Mouse (Mus musculus) forebrain, embryonic 11.5 days (tissue): Measurements from ENCODE around the gene Lsr. TPM values are rescaled to one million over a fixed set of nuclear protein-coding genes. Genes with fewer than 3 reads are reported as not detected.

Experiments
- ATAC-seq: fragments of 200-750 bp; cut with Nextera tagmentation; replicated peaks from 2 replicates; pipeline ENCODE4 v1.8.0; 2017; ENCODE audit warnings: moderate TSS enrichment; ENCODE audit not compliant: low FRiP score
- DNase-seq: peaks from one replicate; pipeline ENCODE4 v3.0.0-alpha.2; 2017; ENCODE audit warnings: low spot score
- H3K27ac ChIP-seq: fragments of 300-500 bp; sonication (generic); 2 replicates; pipeline ENCODE4 v1.5.1; 2014; ENCODE audit warnings: low read depth, low read length
- H3K27me3 ChIP-seq: fragments of 300-500 bp; sonication (generic); 2 replicates; pipeline ENCODE4 v1.6.1; 2014; ENCODE audit warnings: mild to moderate bottlenecking, low read length, mixed read lengths; ENCODE audit not compliant: control insufficient read depth, insufficient read depth
- H3K36me3 ChIP-seq: fragments of 300-500 bp; sonication (generic); 2 replicates; pipeline ENCODE4 v1.6.1; 2014; ENCODE audit warnings: mild to moderate bottlenecking, low read length, moderate library complexity, mixed read lengths; ENCODE audit not compliant: control insufficient read depth, insufficient read depth
- H3K4me1 ChIP-seq: fragments of 300-500 bp; sonication (generic); replicated peaks from 2 replicates; pipeline ENCODE4 v1.6.1; 2014; ENCODE audit warnings: low read length, mixed read lengths; ENCODE audit not compliant: control insufficient read depth, insufficient read depth
- H3K4me2 ChIP-seq: fragments of 300-500 bp; sonication (generic); 2 replicates; pipeline ENCODE4 v1.6.1; 2014; ENCODE audit warnings: low read depth, mild to moderate bottlenecking, low read length, moderate library complexity, mixed read lengths; ENCODE audit not compliant: severe bottlenecking
- H3K4me3 ChIP-seq: fragments of 300-500 bp; sonication (generic); 2 replicates; pipeline ENCODE4 v1.5.1; 2014; ENCODE audit warnings: low read depth, low read length
- H3K9ac ChIP-seq: fragments of 300-500 bp; sonication (generic); 2 replicates; pipeline ENCODE4 v1.6.1; 2014; ENCODE audit warnings: low read length
- H3K9me3 ChIP-seq: fragments of 300-500 bp; sonication (generic); 2 replicates; pipeline ENCODE4 v1.6.1; 2016; ENCODE audit warnings: low read length, mixed read lengths; ENCODE audit not compliant: control insufficient read depth
- WGBS: fragments of 180-500 bp; shearing (Covaris S2); extraction: QIAGEN DNeasy Blood & Tissue Kit; methylation state at CpG from one replicate; pipeline ENCODE4 v1.1.7; 2014; 5-methylcytosine and 5-hydroxymethylcytosine counted together
- polyA plus RNA-seq: library from polyadenylated mRNA; unstranded; fragments of >200 nt; fragmentation: Nextera tagmentation; extraction: Ambion mirVana; gene quantifications from 2 replicates; pipeline ENCODE4 v1.2.1, GENCODE M21; 2014

Lsr gene
- polyA plus RNA-seq = 30.8 and 32.5 TPM in 2 replicates

DNA sequence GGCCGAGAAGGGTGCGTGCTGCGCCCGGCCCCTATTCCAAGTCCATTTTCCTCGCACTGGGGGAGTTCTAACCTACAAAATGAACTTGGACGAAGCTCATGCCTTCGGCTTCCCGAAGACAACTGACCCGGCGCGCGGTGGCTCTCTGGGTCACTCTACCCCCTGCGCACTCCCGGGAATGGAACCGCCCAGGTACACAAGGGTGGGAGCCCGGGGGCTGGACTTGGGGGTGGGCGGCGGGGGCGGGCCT, at the start of gene Lsr:
Gene Lsr, minus strand, starts transcription at position 214 of the 250 bp plus-strand sequence.
- ATAC-seq = peak; percentile 78
- Histone ChIP-seq H3K36me3 (no peaks in the 10 kb centered on the region; the same call in 1 of the 2 replicates), H3K9me3 (no peaks in the 10 kb centered on the region), H3K27ac (no peak within 1 kb of the TSS), H3K4me3 (peak within 1 kb of the TSS; percentile 48), H3K4me2 (peak within 1 kb of the TSS; percentile 78), H3K4me1 (peaks cover 4% of the 10 kb centered on the region; the same call in 1 of the 2 replicates), H3K9ac (peak within 1 kb of the TSS; percentile 67), H3K27me3 (no peaks in the 10 kb centered on the region; the same call in 1 of the 2 replicates)
- 0% methylated on average over 19 of the region's 19 CpGs for WGBS
- DNase-seq = peak; percentile 81

DNA sequence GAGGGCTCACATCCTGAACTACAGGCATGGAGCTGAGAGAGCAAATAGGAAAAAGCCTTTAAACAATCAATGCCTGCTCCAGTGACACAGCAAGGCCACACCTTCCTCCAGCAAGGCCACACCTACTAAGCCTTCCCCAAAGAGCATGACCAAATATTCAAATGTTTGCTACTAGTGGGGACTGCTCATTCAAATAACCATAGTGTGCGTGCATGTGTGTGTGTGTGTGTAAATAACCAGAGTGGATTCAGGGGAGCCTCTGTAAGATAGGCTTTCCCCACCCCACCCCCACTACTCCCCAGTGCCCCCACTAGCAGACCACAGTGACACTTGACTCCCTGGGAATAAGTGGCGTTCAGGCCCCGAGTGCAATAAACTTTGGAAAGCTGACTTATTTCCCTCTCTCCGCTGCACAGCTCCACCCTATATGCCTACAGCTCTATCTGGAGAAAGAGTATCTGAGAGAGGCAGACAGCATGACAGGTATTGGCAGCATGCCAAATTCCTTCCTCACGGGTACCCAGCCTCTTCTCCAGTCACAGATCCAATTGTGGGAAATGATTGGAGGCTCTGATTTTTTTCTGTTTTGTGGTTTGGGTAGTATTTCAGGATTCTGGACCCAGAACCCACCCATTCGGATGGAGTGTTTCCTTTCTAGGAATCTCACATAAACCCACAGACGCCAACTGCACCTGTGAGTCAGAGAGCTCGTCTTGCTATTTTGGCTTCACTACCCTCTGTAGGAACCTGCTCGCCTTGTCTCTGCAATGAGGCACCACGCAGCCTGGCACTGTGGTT, 44.0 kb upstream of the Lsr start:
- Histone ChIP-seq H3K36me3 (no peaks in the 10 kb centered on the region), H3K9me3 (no peaks in the 10 kb centered on the region), H3K4me3 (no peak overlapping the region), H3K27ac (no peak overlapping the region), H3K27me3 (no peaks in the 10 kb centered on the region), H3K9ac (no peak overlapping the region), H3K4me1 (no peaks in the 10 kb centered on the region), H3K4me2 (no peak overlapping the region)
- DNase-seq (no peak), ATAC-seq (no peak)
- 76% methylated on average over 10 of the region's 10 CpGs for WGBS

DNA sequence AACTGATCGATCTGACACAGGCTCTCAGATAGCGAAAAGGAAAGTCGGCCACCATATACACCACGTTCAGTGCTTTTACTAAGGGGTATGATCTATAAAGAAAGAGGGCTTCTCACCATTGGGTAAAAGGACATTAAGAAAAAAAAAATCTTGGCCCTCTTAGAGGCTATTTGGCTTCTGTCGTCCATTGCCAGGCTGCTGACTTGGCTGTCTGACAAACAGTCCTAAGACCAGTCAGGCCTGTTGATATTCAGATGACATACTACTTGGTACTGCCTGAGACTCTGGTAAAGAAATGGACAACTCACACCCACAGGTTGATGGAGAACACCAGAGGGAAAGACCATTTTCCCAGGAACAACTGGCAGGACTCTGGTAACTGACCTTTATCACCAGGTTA, 39.7 kb upstream of the Lsr start:
- Histone ChIP-seq H3K4me1 (no peaks in the 10 kb centered on the region), H3K9me3 (no peaks in the 10 kb centered on the region), H3K27me3 (no peaks in the 10 kb centered on the region), H3K36me3 (no peaks in the 10 kb centered on the region), H3K27ac (no peak overlapping the region), H3K9ac (no peak overlapping the region), H3K4me2 (no peak overlapping the region), H3K4me3 (no peak overlapping the region)
- ATAC-seq = no peak
- WGBS = 90% methylated on average over 5 of the region's 5 CpGs
- no peak for DNase-seq

DNA sequence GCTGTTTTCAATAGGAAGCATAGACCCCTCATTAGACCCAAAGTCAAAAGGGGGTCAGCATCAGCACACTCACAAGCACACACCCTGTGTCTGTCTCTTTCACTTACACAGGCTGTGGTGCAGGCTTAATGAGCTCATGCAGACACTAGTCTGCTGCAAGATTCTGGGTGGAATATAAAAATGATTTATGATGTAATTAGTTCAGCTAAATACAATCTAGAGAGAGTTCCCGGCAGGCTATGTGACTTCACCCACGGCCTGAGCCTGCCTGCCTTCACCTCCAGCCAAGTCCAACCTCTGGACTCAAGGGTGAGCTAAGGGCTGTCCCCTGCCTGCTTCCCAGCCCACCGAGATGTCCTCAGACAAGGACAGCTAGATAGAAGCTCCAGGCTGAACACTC, 35.6 kb upstream of the Lsr start:
- Histone ChIP-seq H3K4me2 (no peak overlapping the region), H3K27ac (no peak overlapping the region), H3K27me3 (no peaks in the 10 kb centered on the region), H3K4me3 (no peak overlapping the region), H3K4me1 (no peaks in the 10 kb centered on the region), H3K9me3 (no peaks in the 10 kb centered on the region), H3K36me3 (no peaks in the 10 kb centered on the region), H3K9ac (no peak overlapping the region)
- no peak for ATAC-seq
- 89% methylated on average over 3 of the region's 3 CpGs for WGBS
- DNase-seq = no peak

DNA sequence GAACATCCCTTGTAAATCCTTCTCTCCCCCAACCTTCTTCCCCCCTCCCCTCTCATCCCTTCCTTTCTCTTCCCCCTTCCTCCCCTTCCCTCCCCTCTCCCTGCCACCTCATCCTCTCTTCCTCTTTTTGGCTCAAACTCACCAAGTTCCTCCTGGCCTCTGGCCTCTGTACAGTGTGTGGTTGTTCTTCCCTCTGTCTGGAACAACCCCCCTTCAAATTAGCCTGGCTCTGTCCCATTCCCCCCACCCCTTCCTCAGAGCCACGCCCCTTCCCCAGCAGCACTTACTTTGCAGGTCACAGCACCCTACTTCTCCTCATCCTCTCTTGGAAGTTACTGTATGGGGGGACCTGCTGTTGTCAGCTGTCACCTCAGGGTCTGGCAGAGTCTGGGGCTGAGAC, 34.9 kb upstream of the Lsr start:
- no peaks in the 10 kb centered on the region for H3K4me1 ChIP-seq
- DNase-seq (no peak), ATAC-seq (no peak)
- no peak overlapping the region for H3K27ac ChIP-seq
- no peaks in the 10 kb centered on the region for H3K9me3 ChIP-seq
- H3K27me3 ChIP-seq = no peaks in the 10 kb centered on the region
- no peaks in the 10 kb centered on the region for H3K36me3 ChIP-seq
- no peak overlapping the region for H3K9ac ChIP-seq
- 69% methylated on average over 1 of the region's 1 CpGs for WGBS
- H3K4me2 ChIP-seq = no peak overlapping the region
- H3K4me3 ChIP-seq = no peak overlapping the region

DNA sequence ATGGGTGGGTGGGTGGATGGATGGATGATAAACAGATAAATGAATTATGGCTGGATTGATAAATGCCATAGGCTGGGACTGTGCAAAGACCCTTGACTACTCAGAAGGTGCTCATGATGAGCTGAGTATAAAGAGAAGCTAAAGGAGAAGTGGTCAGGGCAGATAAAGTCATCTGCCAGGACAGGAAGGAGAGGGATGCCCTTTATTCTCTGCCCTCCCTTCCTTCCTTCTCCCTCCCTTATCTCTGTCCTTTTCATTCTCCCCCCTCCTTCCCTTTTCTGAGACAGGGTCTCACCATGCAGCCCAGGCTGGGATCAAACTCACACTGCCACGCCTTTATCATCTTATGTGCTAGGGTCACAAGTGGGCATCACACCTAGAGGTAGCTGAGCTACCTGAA, 34.5 kb upstream of the Lsr start:
- Histone ChIP-seq H3K4me2 (no peak overlapping the region), H3K9ac (no peak overlapping the region), H3K27ac (no peak overlapping the region), H3K4me3 (no peak overlapping the region), H3K36me3 (no peaks in the 10 kb centered on the region), H3K27me3 (no peaks in the 10 kb centered on the region), H3K9me3 (no peaks in the 10 kb centered on the region), H3K4me1 (no peaks in the 10 kb centered on the region)
- no peak for ATAC-seq
- DNase-seq = no peak
- WGBS = 83% methylated on average over 1 of the region's 1 CpGs

DNA sequence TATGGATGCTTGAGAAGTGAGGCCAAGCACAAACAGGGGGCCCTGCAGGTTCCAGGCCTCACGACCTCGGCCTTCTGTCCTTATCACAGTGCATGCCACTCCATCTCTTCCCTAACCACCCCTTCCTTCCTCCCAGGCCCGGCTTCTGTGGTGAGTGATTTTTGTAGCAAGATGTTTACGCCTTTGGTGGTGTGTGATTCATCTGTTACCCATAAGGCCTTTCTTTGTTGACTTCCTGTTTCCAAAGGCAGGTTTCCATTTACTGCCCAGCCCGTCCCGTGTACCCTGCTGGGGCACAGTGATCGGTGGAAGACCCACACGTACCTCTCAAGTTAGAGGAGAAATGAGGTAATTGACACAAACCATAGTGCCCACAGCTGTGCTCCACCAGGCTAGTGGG, 29.4 kb upstream of the Lsr start:
- no peak for ATAC-seq
- H3K4me3 ChIP-seq = no peak overlapping the region

DNA sequence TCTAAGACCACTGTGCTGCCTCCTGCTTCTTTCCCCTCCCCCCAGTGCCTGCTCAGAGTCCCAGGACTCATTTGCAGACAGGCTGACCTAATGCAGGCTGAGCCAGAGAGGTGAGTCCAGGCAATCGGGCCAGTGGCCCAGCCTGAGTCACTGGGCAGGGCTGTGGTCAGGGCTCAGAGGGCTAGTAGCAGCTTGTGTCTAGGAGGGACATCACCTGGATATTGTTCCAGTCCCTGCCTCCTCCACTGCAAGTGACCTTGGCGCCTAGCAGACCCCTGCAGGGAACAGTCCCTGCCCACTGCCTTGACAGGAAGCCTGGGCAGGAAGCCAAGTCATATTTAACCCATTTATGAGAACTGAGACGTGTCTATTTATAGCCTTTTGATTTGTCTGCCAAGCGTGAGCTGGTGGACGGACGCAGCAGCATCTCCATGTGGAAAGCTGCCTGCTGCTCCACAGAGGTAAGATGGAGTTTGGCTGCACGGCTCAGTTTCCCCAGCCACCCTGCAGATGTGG, 27.3 kb upstream of the Lsr start:
- 61% methylated on average over 7 of the region's 7 CpGs for WGBS
- Histone ChIP-seq H3K27me3 (no peaks in the 10 kb centered on the region), H3K27ac (no peak overlapping the region), H3K4me2 (no peak overlapping the region), H3K9me3 (peaks cover 2% of the 10 kb centered on the region; the same call in 1 of the 2 replicates), H3K36me3 (no peaks in the 10 kb centered on the region), H3K9ac (no peak overlapping the region), H3K4me3 (no peak overlapping the region), H3K4me1 (no peaks in the 10 kb centered on the region)
- ATAC-seq = no peak
- no peak for DNase-seq

More for the DNA sequence above, 29.4 kb upstream of the Lsr start:
- Histone ChIP-seq H3K4me1 (no peaks in the 10 kb centered on the region), H3K36me3 (no peaks in the 10 kb centered on the region), H3K9ac (no peak overlapping the region), H3K4me2 (no peak overlapping the region), H3K27ac (no peak overlapping the region), H3K27me3 (no peaks in the 10 kb centered on the region), H3K9me3 (no peaks in the 10 kb centered on the region)
- WGBS = 86% methylated on average over 8 of the region's 8 CpGs
- DNase-seq = no peak

DNA sequence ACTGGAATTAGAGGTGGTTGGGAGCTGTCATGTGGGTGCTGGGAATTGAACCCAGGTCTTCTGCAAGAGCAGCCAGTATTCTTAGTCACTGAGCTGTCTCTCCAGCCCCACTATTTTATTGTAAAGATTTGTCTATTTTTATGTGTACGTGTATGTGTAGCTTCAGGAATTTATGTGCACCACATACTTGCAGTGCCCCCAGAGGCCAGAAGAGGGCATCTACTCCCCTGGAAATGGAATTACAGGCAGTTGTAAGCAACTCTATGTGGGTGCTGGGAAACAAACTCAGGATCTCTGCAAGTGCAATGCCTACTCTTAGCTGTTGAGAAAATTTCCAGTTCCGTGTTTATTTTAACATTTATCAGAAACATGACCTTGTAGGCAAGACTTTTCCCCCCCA, 23.2 kb upstream of the Lsr start:
- Histone ChIP-seq H3K9me3 (peaks cover 2% of the 10 kb centered on the region; the same call in 1 of the 2 replicates), H3K4me3 (no peak overlapping the region), H3K36me3 (no peaks in the 10 kb centered on the region), H3K4me2 (no peak overlapping the region), H3K4me1 (no peaks in the 10 kb centered on the region), H3K27ac (no peak overlapping the region), H3K9ac (no peak overlapping the region), H3K27me3 (no peaks in the 10 kb centered on the region)
- ATAC-seq (no peak), DNase-seq (no peak)
- 89% methylated on average over 2 of the region's 2 CpGs for WGBS
